Mouse (Mus musculus) adrenal gland, postnatal 25 days (tissue): ENCODE measurements at regions not wholly inside any gene's neighbourhood (a gene's known extent, or its start where the extent isn't known, plus 50 kb on each side); places are given as distances from the start of the nearest gene placed in this dataset.

Experiments
- DNase-seq: peaks from one replicate; pipeline ENCODE4 v3.0.0; 2021; ENCODE audit warnings: mixed read lengths

GRCm38 (mm10) chr19:32940806-32941205, 183.5 kb downstream of the Pten start:
- no peak for DNase-seq

GRCm38 (mm10) chr19:32943594-32944230, 186.4 kb downstream of the Pten start:
- no peak for DNase-seq

GRCm38 (mm10) chr19:32947081-32947855, 190.0 kb downstream of the Pten start:
- peak; percentile 17 for DNase-seq

- peak; percentile 14 for DNase-seq
Observed at GRCm38 (mm10) chr19:32950252-32950651, 193.0 kb downstream of the Pten start.

- DNase-seq, result no peak
Observed at GRCm38 (mm10) chr19:32950794-32951193, 193.5 kb downstream of the Pten start.

GRCm38 (mm10) chr19:32952425-32952824, 195.1 kb downstream of the Pten start:
- no peak for DNase-seq

- DNase-seq, result no peak
Observed at GRCm38 (mm10) chr19:32952928-32953687, 195.8 kb downstream of the Pten start.

GRCm38 (mm10) chr19:32954001-32954605, 196.8 kb downstream of the Pten start:
- DNase-seq, result no peak

GRCm38 (mm10) chr19:32954942-32955341, 197.6 kb downstream of the Pten start:
- DNase-seq, result no peak

- DNase-seq, result no peak
Observed at GRCm38 (mm10) chr19:32956143-32956915, 199.0 kb downstream of the Pten start.

- no peak for DNase-seq
Observed at GRCm38 (mm10) chr19:32956916-32957558, 199.7 kb downstream of the Pten start.

- DNase-seq, result no peak
Observed at GRCm38 (mm10) chr19:32958276-32958675, 201.0 kb downstream of the Pten start.

GRCm38 (mm10) chr19:32958791-32959190, 201.5 kb downstream of the Pten start:
- no peak for DNase-seq

- no peak for DNase-seq
Observed at GRCm38 (mm10) chr19:32959844-32960195, 202.5 kb downstream of the Pten start.

- no peak for DNase-seq
Observed at GRCm38 (mm10) chr19:32960196-32960947, 203.1 kb downstream of the Pten start.

- no peak for DNase-seq
Observed at GRCm38 (mm10) chr19:32961525-32961924, 204.2 kb downstream of the Pten start.

- no peak for DNase-seq
Observed at GRCm38 (mm10) chr19:32963983-32964382, 206.7 kb downstream of the Pten start.

GRCm38 (mm10) chr19:32965488-32965887, 208.2 kb downstream of the Pten start:
- DNase-seq, result no peak

GRCm38 (mm10) chr19:32969213-32969776, 212.0 kb downstream of the Pten start:
- no peak for DNase-seq

- no peak for DNase-seq
Observed at GRCm38 (mm10) chr19:32972116-32972515, 214.8 kb downstream of the Pten start.
